Mouse (Mus musculus) C2C12 (cell line): ENCODE data around the gene Gm11232. TPM values are rescaled to one million over a fixed set of nuclear protein-coding genes. Genes with fewer than 3 reads are reported as not detected.

Experiments used
- H3K27me3 ChIP-seq: one replicate; pipeline ENCODE4 v1.6.1; 2011; ENCODE audit not compliant: control insufficient read depth, insufficient read depth, insufficient read length
- H3K36me3 ChIP-seq: one replicate; pipeline ENCODE4 v1.6.1; 2011; ENCODE audit not compliant: control insufficient read depth, insufficient read depth
- H3K4me3 ChIP-seq: one replicate; pipeline ENCODE4 v1.5.1; 2011; ENCODE audit warnings: mild to moderate bottlenecking, control low read depth; ENCODE audit not compliant: poor library complexity, insufficient read depth, severe bottlenecking
- H3K79me2 ChIP-seq: one replicate; pipeline ENCODE4 v1.6.1; 2011; ENCODE audit not compliant: control insufficient read depth, insufficient read depth
- H3K79me3 ChIP-seq: one replicate; pipeline ENCODE4 v1.6.1; 2011; ENCODE audit warnings: low read depth, control low read depth
- H3ac ChIP-seq: one replicate; pipeline ENCODE3; 2011; ENCODE audit warnings: low read depth; ENCODE audit not compliant: control insufficient read depth, insufficient read length
- CEBPB ChIP-seq: IDR thresholded peaks from one replicate; pipeline ENCODE4 v1.6.1; 2011; ENCODE audit warnings: low read depth, mild to moderate bottlenecking, control low read depth, moderate library complexity
- CTCF ChIP-seq: IDR thresholded peaks from one replicate; pipeline ENCODE4 v1.5.1; 2011; ENCODE audit not compliant: control insufficient read depth, insufficient read depth, insufficient read length
- FOSL1 ChIP-seq: IDR thresholded peaks from one replicate; pipeline ENCODE4 v1.8.0; 2011; ENCODE audit warnings: mild to moderate bottlenecking, low read length; ENCODE audit not compliant: poor library complexity, insufficient read depth, severe bottlenecking
- MAX ChIP-seq: IDR thresholded peaks from one replicate; pipeline ENCODE4 v1.6.1; 2011; ENCODE audit warnings: mild to moderate bottlenecking, control low read depth
- MYOD1 ChIP-seq: IDR thresholded peaks from one replicate; pipeline ENCODE4 v1.6.1; 2011; ENCODE audit warnings: low read depth; ENCODE audit not compliant: control insufficient read depth, insufficient read length
- MYOG ChIP-seq: IDR thresholded peaks from one replicate; pipeline ENCODE4 v1.6.1; 2011; ENCODE audit not compliant: control insufficient read depth, insufficient read length; ENCODE audit errors: extremely low read depth
- USF1 ChIP-seq: IDR thresholded peaks from one replicate; pipeline ENCODE4 v1.6.1; 2011; ENCODE audit warnings: low read depth, mild to moderate bottlenecking, control low read depth, moderate library complexity
- polyA plus RNA-seq: library from polyadenylated mRNA; unstranded; fragments of >200 nt; fragmentation: generic; extraction: Trizol; gene quantifications from one replicate; pipeline ENCODE4 v1.2.1, GENCODE M21; 2012; ENCODE audit warnings: missing spikeins

The Gm11232 gene
- polyA plus RNA-seq, 1 experiment = not detected

DNA sequence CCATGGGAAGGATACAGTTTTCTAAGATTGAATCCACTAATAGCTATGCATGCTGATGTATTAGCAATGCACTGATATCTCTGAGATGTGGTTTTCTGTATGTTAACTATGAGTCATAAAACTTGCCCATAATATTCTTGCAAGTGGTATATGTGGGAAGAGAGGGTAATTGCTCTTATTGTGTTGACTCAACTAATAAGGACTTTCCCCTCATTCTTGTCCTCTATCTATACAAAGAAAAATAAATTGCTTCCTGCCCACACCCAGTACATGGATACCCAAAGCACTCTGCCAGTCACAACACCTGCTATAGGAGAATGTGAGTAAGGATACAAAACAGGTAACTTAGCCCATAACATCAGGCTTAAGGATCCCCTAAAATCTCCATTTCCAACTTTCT is 21.2 kb downstream of the Gm11232 start:
- H3K4me3 ChIP-seq = no peak overlapping the region
- no peak for TF ChIP-seq CEBPB
- no peak for TF ChIP-seq USF1
- TF ChIP-seq FOSL1 = no peak
- TF ChIP-seq MYOG = no peak
- TF ChIP-seq MYOD1 = no peak
- TF ChIP-seq CTCF = no peak
- TF ChIP-seq MAX = no peak
- H3K27me3 ChIP-seq = no peaks in the 10 kb centered on the region
- no peaks in the 10 kb centered on the region for H3K79me2 ChIP-seq
- no peak overlapping the region for H3ac ChIP-seq
- H3K36me3 ChIP-seq = no peaks in the 10 kb centered on the region
- H3K79me3 ChIP-seq = no peaks in the 10 kb centered on the region

DNA sequence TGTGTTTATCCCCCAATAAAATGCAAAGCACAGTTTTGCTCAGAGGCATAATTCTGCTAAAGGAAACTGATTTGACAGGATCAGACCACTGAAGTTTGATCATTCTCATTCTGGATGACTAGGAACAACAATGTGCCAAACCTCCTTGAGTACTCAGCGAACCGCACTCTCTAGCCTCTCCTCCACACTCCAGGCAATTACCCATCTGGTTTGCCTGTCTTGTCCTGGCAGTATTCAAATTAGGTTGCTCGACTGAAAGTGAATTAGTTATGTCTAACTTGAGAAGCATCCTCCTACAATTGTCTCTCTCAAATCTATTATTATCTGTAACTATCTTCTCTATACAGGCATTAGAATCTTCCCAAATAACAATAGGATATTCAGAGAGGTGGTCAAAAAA is 22.5 kb downstream of the Gm11232 start:
- H3ac ChIP-seq = no peak overlapping the region
- H3K79me2 ChIP-seq = no peaks in the 10 kb centered on the region
- no peak for TF ChIP-seq MYOD1
- TF ChIP-seq USF1 = no peak
- TF ChIP-seq FOSL1 = no peak
- no peak for TF ChIP-seq MAX
- no peak for TF ChIP-seq CTCF
- TF ChIP-seq MYOG = no peak
- no peak for TF ChIP-seq CEBPB
- no peaks in the 10 kb centered on the region for H3K79me3 ChIP-seq
- no peak overlapping the region for H3K4me3 ChIP-seq
- no peaks in the 10 kb centered on the region for H3K27me3 ChIP-seq
- H3K36me3 ChIP-seq = no peaks in the 10 kb centered on the region

DNA sequence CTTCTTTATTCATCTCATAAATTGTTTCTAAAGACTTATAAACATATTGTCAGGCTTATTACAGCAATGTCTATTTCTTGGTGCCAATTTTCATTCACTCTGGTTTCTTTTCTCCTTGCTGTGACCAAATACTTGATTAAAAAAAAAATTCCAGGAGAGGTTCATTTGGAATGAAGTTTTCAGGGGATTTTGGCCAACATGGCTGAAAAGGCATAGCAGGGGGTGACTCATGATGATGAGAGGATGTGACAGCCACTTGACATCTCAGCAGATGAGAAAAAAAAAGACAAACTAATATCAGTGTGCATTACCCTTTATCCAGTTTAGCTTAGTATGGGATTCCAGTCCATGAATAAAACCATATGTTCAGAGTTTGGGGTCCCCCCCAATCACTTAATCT is 28.4 kb downstream of the Gm11232 start:
- H3K79me2 ChIP-seq = no peaks in the 10 kb centered on the region
- no peak overlapping the region for H3K4me3 ChIP-seq
- H3K36me3 ChIP-seq = no peaks in the 10 kb centered on the region
- no peaks in the 10 kb centered on the region for H3K79me3 ChIP-seq
- no peak for TF ChIP-seq MYOG
- TF ChIP-seq MAX = no peak
- no peak for TF ChIP-seq FOSL1
- no peak for TF ChIP-seq CTCF
- TF ChIP-seq MYOD1 = no peak
- H3ac ChIP-seq = no peak overlapping the region
- no peaks in the 10 kb centered on the region for H3K27me3 ChIP-seq

GRCm38 (mm10) chr4:71727611-71728010 is 30.2 kb downstream of the Gm11232 start:
- no peak overlapping the region for H3ac ChIP-seq
- H3K27me3 ChIP-seq = no peaks in the 10 kb centered on the region
- TF ChIP-seq MYOG (no peak), MAX (no peak), MYOD1 (no peak), FOSL1 (no peak), CTCF (no peak), CEBPB (no peak), USF1 (no peak)
- no peaks in the 10 kb centered on the region for H3K36me3 ChIP-seq
- no peak overlapping the region for H3K4me3 ChIP-seq
- H3K79me2 ChIP-seq = no peaks in the 10 kb centered on the region
- no peaks in the 10 kb centered on the region for H3K79me3 ChIP-seq

- no peak overlapping the region for H3ac ChIP-seq
- H3K36me3 ChIP-seq = no peaks in the 10 kb centered on the region
These were observed 30.7 kb downstream of the Gm11232 start for GRCm38 (mm10) chr4:71727056-71727455.

GRCm38 (mm10) chr4:71725889-71726288 is 31.9 kb downstream of the Gm11232 start:
- H3K79me3 ChIP-seq = no peaks in the 10 kb centered on the region

More at GRCm38 (mm10) chr4:71727056-71727455, 30.7 kb downstream of the Gm11232 start:
- Histone ChIP-seq H3K79me2 (no peaks in the 10 kb centered on the region), H3K27me3 (no peaks in the 10 kb centered on the region), H3K4me3 (no peak overlapping the region), H3K79me3 (no peaks in the 10 kb centered on the region)
- TF ChIP-seq MAX (no peak), USF1 (no peak), CEBPB (no peak), MYOD1 (no peak), CTCF (no peak), MYOG (no peak), FOSL1 (no peak)

More at GRCm38 (mm10) chr4:71725889-71726288, 31.9 kb downstream of the Gm11232 start:
- Histone ChIP-seq H3K4me3 (no peak overlapping the region), H3K36me3 (no peaks in the 10 kb centered on the region), H3ac (no peak overlapping the region), H3K27me3 (no peaks in the 10 kb centered on the region), H3K79me2 (no peaks in the 10 kb centered on the region)
- TF ChIP-seq CEBPB = no peak
- TF ChIP-seq MYOG = no peak
- no peak for TF ChIP-seq MAX
- no peak for TF ChIP-seq USF1
- TF ChIP-seq FOSL1 = no peak
- TF ChIP-seq CTCF = no peak
- no peak for TF ChIP-seq MYOD1
